Mouse (Mus musculus) 3T3-L1 (cell line): Measurements from ENCODE around the gene BC034090.
A peak's percentile ranks its signal among the peaks of the same experiment; 100 is the strongest.

Experiments used
- DNase-seq: peaks from one replicate; pipeline ENCODE4 v3.0.0-alpha.2; 2015; ENCODE audit warnings: low read depth, low spot score

Gene BC034090

DNA sequence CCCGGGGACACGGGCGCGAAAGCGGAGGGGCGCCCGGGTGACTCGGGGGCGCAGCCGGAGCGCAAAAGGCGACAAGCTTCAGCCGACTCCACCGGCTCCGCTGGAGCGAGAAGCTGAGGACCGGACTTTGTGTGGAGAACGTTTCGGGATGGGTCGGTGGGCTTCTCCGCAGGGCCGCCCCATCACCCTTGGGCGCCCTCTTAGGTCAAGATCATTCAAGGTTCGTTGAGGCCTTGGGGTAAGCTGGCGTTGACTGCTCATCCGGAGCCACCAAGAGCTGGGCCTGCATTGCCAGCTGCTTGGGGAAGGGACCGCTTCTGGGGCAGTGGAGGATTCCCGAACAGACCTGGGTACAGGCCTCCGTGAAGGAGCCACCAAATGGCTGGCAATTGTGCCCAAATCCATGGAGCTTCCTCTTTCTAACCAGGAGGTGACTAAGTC lies 547 bp upstream of the BC034090 start:
- peak; percentile 52 for DNase-seq

DNA sequence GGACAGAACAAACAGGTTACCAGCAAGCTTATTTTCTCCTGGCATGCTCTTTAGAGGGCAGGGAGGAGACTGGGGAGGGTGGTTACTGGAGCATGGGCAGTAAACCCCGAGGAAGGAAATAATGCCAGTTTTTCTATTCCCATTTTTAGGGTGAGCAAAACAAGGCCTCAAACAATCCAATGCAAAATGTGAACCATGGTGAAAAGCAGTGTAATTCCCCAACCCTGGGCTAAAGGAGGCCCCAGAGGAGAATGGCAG lies 1.8 kb downstream of the BC034090 start:
- DNase-seq, result no peak

DNA sequence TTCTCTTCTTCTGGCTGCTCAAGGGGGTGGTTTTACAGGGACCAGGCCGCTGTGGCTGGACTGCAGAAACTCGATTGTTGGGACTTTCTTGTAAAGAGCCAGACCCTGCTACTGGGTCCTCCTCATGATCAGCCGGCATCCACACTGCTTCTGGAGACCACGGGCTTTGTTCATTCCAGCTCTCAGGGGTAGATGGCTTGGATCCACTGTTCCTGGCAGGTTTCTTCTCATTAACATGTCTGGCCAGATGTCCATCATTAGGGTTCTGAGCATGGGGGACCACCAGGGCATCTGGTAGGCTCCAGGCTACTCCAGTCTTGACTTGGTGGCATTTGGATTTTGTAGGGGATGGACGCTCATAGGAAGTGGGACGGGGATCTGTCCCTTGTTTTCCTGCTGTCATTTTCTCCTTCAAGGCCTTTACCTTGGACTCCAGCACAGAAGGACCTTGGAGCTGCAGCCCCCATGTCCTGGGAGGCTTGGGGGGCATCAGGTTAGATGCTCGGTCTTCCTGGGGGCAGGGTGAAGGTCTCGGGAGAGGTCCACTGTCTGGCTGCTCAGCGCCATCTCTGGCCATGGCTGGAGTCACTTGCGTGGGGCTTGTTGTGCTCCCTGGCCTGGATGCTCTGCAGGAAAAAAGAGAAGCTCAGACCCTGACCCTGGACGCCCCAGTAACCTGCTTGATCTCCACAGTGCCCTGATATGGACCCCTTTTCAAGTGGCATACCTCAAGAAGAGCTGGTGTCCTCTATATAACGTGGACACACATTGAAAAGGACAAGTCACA lies 2.4 kb downstream of the BC034090 start:
- no peak for DNase-seq

GRCm38 (mm10) chr1:155239962-155240717 lies 4.1 kb downstream of the BC034090 start:
- no peak for DNase-seq

DNA sequence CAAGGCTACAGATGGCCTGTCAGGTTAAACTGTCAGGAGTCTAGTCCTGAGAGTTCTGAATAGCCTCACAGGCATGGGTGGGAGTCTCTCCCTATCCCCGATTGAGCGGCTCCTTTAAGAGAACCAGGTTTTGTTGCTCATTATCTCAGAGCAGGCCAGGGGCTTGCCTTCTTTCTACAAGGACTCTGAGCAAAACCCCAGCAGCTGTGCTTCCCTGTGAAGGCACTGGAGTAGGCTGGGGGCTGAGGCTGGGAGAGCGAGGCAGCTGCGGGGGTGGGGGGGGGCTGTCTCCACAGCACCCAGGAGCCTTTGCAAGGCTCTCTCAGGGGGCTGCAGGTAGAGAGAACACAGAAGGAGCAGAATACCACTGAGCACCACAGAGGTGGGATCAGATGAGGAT lies 5.1 kb downstream of the BC034090 start:
- DNase-seq, result no peak

DNA sequence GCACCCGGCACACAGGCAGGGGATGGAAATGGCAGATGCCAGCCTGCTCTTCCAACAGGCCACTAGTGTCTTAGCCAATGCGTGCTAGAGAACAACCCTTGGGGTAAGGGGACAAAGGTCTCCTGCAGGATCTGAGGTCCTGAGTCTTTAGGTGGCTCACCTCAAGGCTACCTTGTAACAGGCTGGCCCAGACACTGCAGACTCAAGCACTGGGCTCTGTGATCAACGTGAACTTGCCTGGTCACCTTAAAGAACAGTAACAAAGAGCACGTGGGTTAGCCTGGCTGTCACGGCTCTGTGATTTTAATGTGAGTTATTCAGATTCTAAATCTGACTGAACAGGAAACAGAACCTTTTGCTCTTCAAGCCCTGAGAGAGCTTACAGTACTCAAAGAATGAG lies 6.1 kb downstream of the BC034090 start:
- no peak for DNase-seq

DNA sequence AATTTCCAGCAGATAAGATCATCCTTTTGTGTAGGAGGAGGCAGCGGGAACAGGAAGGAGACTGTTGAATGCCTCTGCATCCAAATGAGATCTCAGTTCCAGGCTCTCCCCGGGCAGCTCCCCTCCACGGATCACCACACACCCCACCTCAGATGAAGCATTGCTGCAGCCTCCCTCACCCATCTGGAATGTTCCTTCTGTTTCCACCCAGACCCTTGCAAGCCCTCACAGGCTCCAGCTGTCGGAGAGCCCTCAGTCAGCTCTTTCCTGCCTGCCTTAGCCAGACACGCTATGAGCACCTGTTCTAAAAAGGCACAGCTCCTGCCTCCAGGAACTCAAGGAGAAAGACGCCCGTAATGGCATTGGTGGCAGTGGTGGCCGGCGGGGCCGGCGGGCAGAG lies 6.9 kb downstream of the BC034090 start:
- DNase-seq, result no peak

GRCm38 (mm10) chr1:155236306-155237024 lies 7.8 kb downstream of the BC034090 start:
- no peak for DNase-seq

DNA sequence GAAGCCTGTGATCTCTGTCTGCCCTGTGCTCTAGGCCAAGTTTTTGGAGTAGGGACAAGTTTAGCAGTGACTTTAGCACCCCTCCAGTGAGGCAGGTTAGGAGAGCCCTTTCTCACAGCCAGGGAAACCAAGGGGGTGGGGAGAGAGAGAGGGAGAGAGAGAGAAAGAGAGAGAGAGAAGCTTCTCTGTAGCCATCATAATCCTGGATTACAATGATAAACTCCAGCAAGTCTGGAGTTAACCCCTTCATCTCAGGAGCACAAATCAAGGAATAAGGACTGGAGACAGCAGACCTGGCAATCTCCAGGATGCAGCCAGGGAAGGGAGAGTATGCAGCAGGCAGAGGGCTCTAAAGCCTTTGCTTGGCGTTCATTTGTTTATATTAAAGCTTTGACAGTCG lies 8.6 kb downstream of the BC034090 start:
- no peak for DNase-seq

DNA sequence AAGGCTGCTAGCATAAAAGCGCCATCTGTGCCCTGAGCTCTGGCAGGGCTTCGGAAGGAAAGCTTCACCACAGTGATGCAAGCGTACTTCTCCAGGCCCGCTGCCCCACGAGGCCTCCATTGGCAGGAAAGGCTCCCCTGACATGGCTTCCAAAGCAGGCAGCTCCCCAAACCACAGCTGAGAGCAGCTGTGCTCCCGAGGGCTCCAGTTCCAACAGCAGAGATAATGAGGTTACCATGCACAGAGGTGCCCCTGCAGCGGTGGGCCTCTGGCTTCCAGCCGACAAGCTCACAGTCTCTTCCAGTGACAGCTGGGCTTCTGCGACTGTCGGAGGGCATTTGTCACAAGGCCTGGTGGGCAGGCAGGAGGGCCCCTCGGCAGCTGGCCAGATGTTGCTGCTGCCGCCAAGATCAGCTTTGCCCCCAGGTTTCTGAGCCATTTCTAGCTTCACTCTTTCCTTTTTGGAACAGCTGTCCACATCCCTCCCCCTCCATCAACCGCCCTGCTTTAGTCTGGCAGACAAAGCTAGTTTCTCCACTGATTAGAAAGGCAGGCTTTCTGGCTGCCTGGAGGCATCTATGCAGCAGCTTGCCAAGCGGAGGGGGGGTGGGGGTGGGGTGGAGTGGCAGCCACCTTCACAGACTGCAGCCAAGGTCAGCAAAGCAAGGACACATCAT lies 10.2 kb downstream of the BC034090 start:
- DNase-seq, result peak; percentile 77

DNA sequence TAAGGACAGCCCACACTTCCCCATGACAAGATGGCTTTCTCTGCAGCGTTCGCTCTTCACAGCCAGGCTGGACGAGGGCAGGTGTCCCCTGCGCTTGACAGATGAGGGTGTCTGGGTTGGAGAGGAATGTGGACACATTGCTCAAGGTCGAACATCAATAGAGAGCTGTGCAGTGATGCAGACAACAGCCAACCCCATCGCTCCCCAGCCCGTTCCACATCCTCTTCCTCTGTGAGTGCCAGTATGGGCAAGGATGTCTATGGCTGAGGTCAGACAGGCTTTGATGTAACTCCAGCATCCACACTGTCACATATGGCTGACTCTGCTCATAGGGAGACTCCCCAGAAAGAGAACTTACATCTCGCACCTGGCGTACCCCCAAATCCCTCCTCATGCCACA lies 10.9 kb downstream of the BC034090 start:
- no peak for DNase-seq

DNA sequence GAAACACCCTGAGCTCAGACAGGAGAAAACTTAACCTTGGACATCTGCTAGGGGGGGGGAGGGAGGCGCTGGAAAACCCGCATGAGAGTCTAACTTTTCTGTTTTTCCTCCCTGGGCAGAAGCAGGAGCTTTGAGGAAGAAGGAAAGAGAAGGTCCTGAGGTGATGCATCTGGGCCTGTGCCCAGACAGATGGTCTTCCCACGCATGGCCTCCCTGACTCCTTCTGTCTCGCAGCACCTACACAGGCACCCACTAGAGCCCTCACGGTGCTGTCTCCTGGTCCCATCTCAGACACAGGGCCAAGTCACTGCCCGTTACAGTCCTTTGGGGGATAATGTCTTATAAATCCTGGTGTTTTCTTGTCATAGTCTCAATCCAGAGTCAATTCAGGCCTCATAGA lies 11.5 kb downstream of the BC034090 start:
- DNase-seq, result no peak

- DNase-seq, result no peak
These were observed 11.9 kb downstream of the BC034090 start for GRCm38 (mm10) chr1:155232385-155232784.

GRCm38 (mm10) chr1:155229464-155230411 lies 14.5 kb downstream of the BC034090 start:
- peak; percentile 70 for DNase-seq

DNA sequence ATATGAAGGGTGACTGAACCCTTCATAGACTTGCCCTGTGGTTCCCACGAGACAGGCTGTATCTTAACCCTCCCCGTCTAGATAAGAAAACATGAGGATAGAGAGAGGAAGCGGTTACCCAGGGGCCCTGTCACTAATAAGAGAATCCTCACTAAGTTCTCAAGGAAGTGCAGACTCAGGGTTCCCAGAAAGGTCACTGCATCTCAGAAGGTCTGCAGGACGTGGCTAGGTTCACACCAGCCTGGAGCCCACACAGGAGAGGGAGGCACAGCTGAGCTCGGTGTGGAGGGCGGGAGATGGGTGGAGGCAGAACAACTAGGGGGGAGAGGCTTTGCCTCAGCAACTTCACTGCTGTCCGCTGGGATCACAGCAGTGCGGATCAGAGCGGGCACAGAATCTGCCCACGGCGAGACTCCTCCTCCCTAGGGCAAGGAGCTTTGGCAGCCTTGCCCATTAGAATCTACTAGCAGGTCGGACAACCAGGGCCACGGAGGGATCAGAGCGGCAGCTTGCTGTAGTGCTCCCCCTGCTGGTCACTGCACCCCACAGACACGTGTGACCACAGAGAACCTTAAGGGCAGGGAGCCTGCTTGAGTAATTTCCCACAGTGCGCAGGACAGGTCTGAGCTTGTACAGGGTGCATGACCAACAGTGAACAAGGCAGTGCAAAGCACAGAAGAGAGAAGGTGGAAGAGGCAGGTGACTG lies 20.2 kb downstream of the BC034090 start:
- DNase-seq, result peak; percentile 84

- DNase-seq, result no peak
These were observed 21.2 kb downstream of the BC034090 start for GRCm38 (mm10) chr1:155223036-155223435.

DNA sequence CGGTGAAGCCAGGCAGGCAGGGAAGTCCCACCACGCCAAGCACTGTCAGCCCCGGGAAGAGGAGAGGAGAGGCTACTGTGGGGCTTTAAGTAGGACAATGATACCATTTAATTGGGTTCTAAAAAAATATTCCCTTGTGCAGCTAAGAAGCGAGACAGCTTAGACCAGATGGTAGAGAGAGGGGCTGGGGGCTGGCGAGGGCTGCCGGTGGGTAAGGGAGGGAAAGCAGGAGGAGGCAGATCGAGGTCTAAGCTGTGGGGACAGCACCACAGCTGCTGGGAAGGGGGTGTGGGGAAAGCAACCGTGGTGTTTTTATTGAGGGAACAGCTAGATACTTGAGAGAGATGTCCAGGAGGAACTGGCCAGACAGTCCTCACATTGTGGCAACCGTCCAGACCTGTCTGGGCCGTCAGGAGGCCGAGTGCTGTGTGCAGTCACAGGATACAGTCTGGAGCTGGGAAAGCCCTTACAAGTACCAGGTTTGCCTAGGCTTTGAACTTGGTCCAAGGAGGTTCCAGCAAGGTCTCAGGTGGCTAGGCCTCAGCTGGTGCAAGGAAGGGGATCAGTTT lies 22.1 kb downstream of the BC034090 start:
- DNase-seq, result no peak

DNA sequence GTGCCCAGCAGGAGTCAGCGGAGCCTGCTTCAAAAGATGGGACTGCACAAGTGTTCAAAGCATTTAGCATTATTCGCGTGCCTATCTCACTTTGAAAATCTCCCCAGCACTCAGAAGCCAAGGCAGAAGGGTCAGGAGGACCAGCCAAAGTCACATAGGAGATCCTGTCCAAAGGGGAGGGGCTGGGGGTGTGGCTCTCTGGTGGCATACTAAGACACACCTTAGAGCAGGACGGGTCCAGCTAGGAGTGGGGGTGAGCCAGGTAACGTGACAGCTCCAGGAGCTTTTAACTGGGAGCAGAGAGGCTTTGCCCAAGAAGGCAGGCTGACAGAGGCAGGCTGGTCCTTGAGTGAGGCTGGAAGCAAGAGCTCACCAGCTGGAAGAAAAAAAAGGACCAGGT lies 25.3 kb downstream of the BC034090 start:
- no peak for DNase-seq

DNA sequence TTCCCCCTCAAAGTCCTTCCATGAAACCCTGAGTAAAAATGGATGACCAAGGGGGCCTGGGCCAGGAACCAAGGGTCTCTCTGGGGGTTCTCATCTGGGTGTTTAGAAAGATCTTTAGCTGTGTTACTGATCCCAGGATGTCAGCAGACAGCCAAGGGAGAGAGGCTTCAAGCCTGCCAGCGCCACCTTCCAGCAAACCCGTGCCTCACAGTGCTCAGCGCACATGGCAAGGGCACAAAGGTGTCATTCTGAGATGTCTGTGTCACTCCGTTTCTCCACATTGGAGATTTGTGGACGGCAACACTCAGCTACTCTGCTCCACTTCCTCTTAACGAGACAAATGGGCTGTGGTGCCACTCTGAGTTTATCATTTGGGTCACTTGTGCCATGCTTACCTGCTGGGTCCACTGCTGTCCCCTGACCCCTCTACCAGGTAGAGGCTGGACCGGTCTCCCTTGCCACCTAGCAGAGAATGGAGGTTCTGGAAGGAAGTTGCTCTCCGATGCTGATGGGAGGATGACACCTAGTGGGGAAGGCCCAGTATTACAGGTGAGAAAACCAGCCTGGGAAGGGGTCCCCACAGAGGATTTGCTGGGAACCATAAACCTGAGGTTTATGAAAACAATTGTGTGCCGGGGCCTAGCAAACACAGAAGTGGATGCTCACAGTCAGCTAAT lies 26.2 kb downstream of the BC034090 start:
- peak; percentile 75 for DNase-seq
